Mouse (Mus musculus) bone marrow macrophage, adult 2 months (primary cell): ENCODE results near the gene Psmb3.

Experiments used
- CTCF ChIP-seq: IDR thresholded peaks from 2 replicates; pipeline ENCODE4 v1.5.1; 2012; ENCODE audit warnings: low read depth, mild to moderate bottlenecking, low read length, moderate library complexity
- POLR2A ChIP-seq: IDR thresholded peaks from 2 replicates; pipeline ENCODE4 v1.6.1; 2012; ENCODE audit warnings: mild to moderate bottlenecking, low read depth, low read length, borderline replicate concordance

- TF ChIP-seq CTCF, result no peak
- no peak for TF ChIP-seq POLR2A
These were observed 5.2 kb upstream of the Psmb3 start for GRCm38 (mm10) chr11:97697891-97698529.
